Mouse (Mus musculus) hindbrain, embryonic 12.5 days (tissue): ENCODE measurements around the gene Tarbp2. TPM values are rescaled to one million over a fixed set of nuclear protein-coding genes. Genes with fewer than 3 reads are reported as not detected.

Experiments
- ATAC-seq: fragments of 200-750 bp; cut with Nextera tagmentation; 2 replicates; pipeline ENCODE4 v1.8.0; 2017; ENCODE audit warnings: moderate TSS enrichment; ENCODE audit not compliant: low FRiP score
- H3K27ac ChIP-seq: fragments of 300-500 bp; sonication (generic); 2 replicates; pipeline ENCODE4 v1.5.1; 2016; ENCODE audit warnings: mild to moderate bottlenecking
- H3K27me3 ChIP-seq: fragments of 300-500 bp; sonication (generic); 2 replicates; pipeline ENCODE4 v1.6.1; 2016; ENCODE audit warnings: mild to moderate bottlenecking
- H3K36me3 ChIP-seq: fragments of 300-500 bp; sonication (generic); 2 replicates; pipeline ENCODE4 v1.6.1; 2016; ENCODE audit warnings: mild to moderate bottlenecking
- H3K4me1 ChIP-seq: fragments of 300-500 bp; sonication (generic); 2 replicates; pipeline ENCODE4 v1.6.1; 2016
- H3K4me2 ChIP-seq: fragments of 300-500 bp; sonication (generic); replicated peaks from 2 replicates; pipeline ENCODE4 v1.6.1; 2016; ENCODE audit warnings: mild to moderate bottlenecking
- H3K4me3 ChIP-seq: fragments of 300-500 bp; sonication (generic); 2 replicates; pipeline ENCODE4 v1.5.1; 2016; ENCODE audit warnings: mild to moderate bottlenecking
- H3K9ac ChIP-seq: fragments of 300-500 bp; sonication (generic); 2 replicates; pipeline ENCODE4 v1.6.1; 2016; ENCODE audit warnings: mild to moderate bottlenecking, moderate library complexity
- H3K9me3 ChIP-seq: fragments of 300-500 bp; sonication (generic); replicated peaks from 2 replicates; pipeline ENCODE4 v1.6.1; 2016; ENCODE audit warnings: mild to moderate bottlenecking
- WGBS: fragments of 180-500 bp; shearing (Covaris S2); methylation state at CpG from one replicate; pipeline ENCODE4 v1.1.7; 2016; 5-methylcytosine and 5-hydroxymethylcytosine counted together
- polyA plus RNA-seq: library from polyadenylated mRNA; unstranded; fragments of >200 nt; fragmentation: Nextera tagmentation; extraction: Ambion mirVana; gene quantifications from 2 replicates; pipeline ENCODE4 v1.2.1, GENCODE M21; 2016

Tarbp2 gene
- polyA plus RNA-seq, 1 experiment from 2014 or later, result 94.0 TPM

GRCm38 (mm10) chr15:102499370-102499769 lies 18.6 kb upstream of the Tarbp2 start:
- Histone ChIP-seq H3K36me3 (peaks cover 88% of the 10 kb centered on the region), H3K4me1 (no peaks in the 10 kb centered on the region), H3K27me3 (no peaks in the 10 kb centered on the region), H3K4me2 (no peak overlapping the region), H3K9ac (no peak overlapping the region), H3K4me3 (no peak overlapping the region), H3K27ac (no peak overlapping the region), H3K9me3 (no peaks in the 10 kb centered on the region)
- ATAC-seq, result no peak
- 81% methylated on average over 3 of the region's 3 CpGs for WGBS

DNA sequence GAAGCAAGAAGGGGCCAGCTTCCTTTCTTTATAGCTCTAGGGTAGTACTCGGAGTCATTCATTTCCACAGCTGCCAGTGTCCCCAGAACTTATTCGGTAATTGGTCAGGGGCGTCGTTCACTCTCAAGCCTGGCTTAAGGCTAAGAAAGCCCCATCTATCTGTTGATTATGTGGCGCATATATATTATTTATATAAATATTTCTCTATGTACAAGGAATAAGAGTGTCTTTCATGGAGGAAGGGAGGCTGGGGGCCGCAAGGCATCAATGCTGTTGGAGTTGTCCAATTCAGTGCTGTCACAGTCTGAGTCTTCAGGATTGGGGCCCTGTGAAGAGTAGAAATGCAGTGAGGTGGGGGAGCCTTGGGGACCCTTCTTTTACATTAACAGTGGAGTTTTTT lies 18.1 kb upstream of the Tarbp2 start:
- Histone ChIP-seq H3K4me1 (no peaks in the 10 kb centered on the region), H3K27me3 (no peaks in the 10 kb centered on the region), H3K27ac (no peak overlapping the region), H3K36me3 (peaks cover 87% of the 10 kb centered on the region), H3K9ac (no peak overlapping the region), H3K9me3 (no peaks in the 10 kb centered on the region), H3K4me2 (no peak overlapping the region), H3K4me3 (no peak overlapping the region)
- 90% methylated on average over 6 of the region's 6 CpGs for WGBS
- ATAC-seq, result no peak

- Histone ChIP-seq H3K4me2 (no peak overlapping the region), H3K36me3 (peaks cover 88% of the 10 kb centered on the region), H3K4me1 (no peaks in the 10 kb centered on the region), H3K9ac (no peak overlapping the region), H3K27ac (no peak overlapping the region), H3K27me3 (no peaks in the 10 kb centered on the region), H3K4me3 (no peak overlapping the region), H3K9me3 (no peaks in the 10 kb centered on the region)
- WGBS, result 92% methylated on average over 5 of the region's 5 CpGs
- ATAC-seq, result no peak
Measured at GRCm38 (mm10) chr15:102500479-102500878, 17.5 kb upstream of the Tarbp2 start.

DNA sequence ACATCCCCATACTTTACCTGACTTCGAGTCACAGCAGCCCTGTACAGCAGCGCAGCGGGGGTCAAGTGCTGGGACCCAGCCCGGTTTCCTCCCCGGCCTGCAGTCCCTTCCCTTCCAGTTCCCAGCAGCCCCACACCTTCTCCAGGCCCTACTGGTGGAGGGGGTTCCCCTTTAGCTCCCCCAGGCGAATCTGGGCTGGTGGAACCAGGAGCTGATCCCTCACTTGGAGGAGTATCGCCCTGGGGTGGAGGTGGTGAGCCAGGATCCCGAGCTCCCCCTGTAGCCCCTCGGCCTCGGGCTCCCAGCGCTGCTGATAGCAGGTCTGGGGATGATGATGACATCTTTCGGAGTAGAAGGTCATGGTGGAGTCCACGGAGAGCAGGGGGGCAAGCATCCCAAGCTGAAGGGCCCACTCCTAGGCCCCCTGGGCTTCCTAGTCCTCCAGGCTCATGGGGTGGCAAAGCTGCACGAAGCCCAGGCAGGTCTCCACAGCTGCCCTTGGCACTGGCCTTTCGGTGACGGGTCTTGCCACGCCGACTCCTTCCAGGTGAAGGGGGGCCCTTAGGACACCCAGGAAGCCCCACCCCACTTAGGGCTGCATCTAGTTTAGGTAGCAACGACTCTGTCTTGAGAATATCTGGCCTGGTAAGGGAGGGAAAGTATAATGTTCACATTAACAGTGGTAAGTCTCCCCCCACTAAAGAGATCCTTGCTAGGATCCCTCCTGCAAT lies 16.7 kb upstream of the Tarbp2 start:
- H3K36me3 ChIP-seq, result peaks cover 88% of the 10 kb centered on the region
- no peaks in the 10 kb centered on the region for H3K4me1 ChIP-seq
- no peak overlapping the region for H3K4me3 ChIP-seq
- ATAC-seq, result 0 out of 2 replicates have a peak, but pooled peaks have one; percentile 24
- no peak overlapping the region for H3K4me2 ChIP-seq
- H3K27me3 ChIP-seq, result no peaks in the 10 kb centered on the region
- no peak overlapping the region for H3K9ac ChIP-seq
- no peak overlapping the region for H3K27ac ChIP-seq
- H3K9me3 ChIP-seq, result no peaks in the 10 kb centered on the region
- WGBS, result 91% methylated on average over 19 of the region's 19 CpGs

DNA sequence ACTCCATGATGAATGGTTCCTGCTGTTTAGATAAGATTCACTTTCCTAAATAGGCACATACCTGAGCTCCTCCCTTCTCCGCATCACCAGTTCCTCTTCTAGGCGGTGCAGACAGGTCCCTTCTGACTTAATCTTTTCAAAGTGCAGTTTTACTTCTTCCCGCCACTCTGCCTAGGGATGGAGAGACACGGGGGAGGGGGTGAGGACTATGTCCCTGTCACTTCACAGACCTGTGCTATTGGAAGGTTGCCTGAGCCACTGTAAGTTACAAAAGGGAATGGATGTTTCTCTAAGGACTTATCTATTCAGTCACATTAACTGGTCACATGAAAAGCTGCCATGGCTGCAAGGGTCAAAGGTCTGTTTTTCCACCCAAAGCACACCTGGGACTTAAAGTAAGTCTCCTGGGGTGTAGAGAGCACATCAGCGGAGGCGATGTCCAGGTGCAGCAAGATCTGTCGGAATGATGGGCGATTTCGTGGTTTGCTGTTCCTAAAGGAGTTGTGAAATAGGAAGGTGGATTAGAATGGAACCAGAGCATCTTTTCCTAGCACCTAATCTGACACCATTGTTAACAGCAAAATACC lies 15.6 kb upstream of the Tarbp2 start:
- no peak overlapping the region for H3K4me2 ChIP-seq
- no peaks in the 10 kb centered on the region for H3K4me1 ChIP-seq
- H3K9me3 ChIP-seq, result no peaks in the 10 kb centered on the region
- no peak overlapping the region for H3K9ac ChIP-seq
- no peaks in the 10 kb centered on the region for H3K27me3 ChIP-seq
- ATAC-seq, result no peak
- no peak overlapping the region for H3K27ac ChIP-seq
- no peak overlapping the region for H3K4me3 ChIP-seq
- 85% methylated on average over 9 of the region's 9 CpGs for WGBS
- H3K36me3 ChIP-seq, result peaks cover 82% of the 10 kb centered on the region

DNA sequence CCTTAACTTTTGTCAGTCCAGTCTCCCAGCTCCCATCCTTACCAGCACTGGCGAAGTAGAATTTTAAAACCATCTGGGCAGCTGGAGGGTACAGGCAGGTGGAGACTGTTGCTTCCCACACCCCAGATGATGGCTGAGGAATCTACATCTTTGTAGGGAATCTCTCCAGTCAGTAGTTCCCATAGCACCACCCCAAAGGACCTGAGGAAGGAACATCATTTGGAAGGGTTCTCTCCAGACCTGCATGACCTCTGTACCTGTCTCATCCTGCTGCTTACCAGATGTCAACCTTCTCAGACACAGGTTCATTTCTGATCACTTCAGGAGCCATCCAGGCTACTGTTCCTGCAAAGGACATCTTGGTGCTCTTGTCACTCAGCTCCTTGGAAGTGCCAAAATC lies 14.5 kb upstream of the Tarbp2 start, which contains the start of gene Gm10337:
Gene Gm10337 (plus strand): TSS at position 276 of the 400 bp plus-strand sequence.
- Histone ChIP-seq H3K4me3 (no peak within 1 kb of the TSS), H3K4me2 (no peak within 1 kb of the TSS), H3K9me3 (no peaks in the 10 kb centered on the region), H3K9ac (no peak within 1 kb of the TSS), H3K27ac (no peak within 1 kb of the TSS), H3K4me1 (no peaks in the 10 kb centered on the region), H3K36me3 (peaks cover 73% of the 10 kb centered on the region), H3K27me3 (no peaks in the 10 kb centered on the region)
- 97% methylated on average over 1 of the region's 1 CpGs for WGBS
- no peak for ATAC-seq

- no peak overlapping the region for H3K4me3 ChIP-seq
- H3K27me3 ChIP-seq, result no peaks in the 10 kb centered on the region
- 86% methylated on average over 9 of the region's 9 CpGs for WGBS
- H3K9ac ChIP-seq, result no peak overlapping the region
- H3K9me3 ChIP-seq, result no peaks in the 10 kb centered on the region
- H3K36me3 ChIP-seq, result peaks cover 69% of the 10 kb centered on the region
- no peak for ATAC-seq
- peaks cover 2% of the 10 kb centered on the region for H3K4me1 ChIP-seq
- no peak overlapping the region for H3K27ac ChIP-seq
- H3K4me2 ChIP-seq, result no peak overlapping the region
Measured at GRCm38 (mm10) chr15:102503924-102504782, 13.8 kb upstream of the Tarbp2 start.

DNA sequence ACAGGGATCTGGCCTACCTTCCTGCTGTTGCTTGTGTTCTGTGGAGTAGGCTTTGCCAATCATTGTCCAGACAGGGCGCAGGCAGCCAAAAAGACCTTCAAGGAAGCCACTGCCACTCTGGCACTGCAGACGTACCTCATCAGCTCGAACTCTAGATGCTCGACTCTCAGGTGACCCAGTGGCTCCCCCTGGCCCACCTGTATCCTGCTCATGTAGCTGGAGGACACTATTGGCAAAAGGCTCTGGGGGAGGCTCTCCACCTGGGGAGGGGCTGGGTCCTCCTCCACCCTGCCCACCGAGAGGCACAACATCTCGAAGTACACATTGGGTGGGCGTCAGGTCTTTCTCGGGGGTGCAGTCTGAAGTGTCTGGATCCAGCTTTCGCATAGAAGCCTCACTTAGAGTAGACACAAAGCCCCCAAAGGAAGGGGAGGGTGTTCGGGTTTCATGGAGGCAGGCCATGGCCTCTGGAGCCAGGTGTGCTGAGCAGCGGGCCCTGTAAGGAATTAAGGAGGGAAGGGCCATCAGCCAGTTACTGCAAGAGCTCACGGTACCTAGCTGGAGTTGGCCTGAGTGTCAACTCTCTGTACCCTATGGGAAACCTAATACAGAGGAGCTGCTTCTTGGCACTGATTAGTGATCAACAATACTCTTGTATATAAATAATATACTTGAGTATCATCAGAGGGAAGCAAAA lies 12.8 kb upstream of the Tarbp2 start:
- no peaks in the 10 kb centered on the region for H3K9me3 ChIP-seq
- H3K4me1 ChIP-seq, result peaks cover 12% of the 10 kb centered on the region
- WGBS, result 76% methylated on average over 12 of the region's 12 CpGs
- H3K27me3 ChIP-seq, result no peaks in the 10 kb centered on the region
- H3K27ac ChIP-seq, result no peak overlapping the region
- no peak overlapping the region for H3K4me2 ChIP-seq
- H3K36me3 ChIP-seq, result peaks cover 58% of the 10 kb centered on the region
- ATAC-seq, result no peak
- H3K4me3 ChIP-seq, result no peak overlapping the region
- no peak overlapping the region for H3K9ac ChIP-seq

DNA sequence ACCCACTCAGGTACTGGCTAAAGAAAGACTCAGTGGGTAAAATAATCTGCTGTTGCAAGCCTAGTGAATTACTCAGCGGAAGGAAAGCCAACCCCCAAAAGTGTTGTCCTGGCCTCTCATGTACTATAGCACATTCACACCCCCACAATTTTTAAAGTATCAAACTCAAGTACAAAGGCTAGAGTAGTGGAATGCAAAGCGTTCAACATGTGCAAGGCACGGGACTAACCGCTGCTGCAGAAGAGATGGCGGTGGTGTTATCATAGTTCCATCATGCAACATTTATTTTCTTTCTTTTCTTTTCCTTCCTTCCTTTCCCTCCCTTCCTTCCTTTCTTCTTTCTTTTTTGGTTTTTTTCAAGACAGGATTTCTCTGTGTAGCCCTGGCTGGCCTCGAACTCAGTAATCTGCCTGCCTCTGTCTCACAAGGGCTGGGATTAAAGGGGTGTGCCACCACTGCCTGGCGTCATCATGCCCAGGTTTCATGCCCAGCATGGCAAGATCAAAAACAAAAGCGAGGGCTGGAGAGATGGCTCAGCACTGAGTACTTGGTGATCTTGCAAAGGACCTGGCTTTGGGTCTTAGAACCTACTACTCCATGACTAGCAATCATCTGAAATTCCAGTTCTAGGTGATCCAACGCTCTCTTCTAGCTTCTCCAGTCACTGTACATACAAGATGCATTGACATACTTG lies 12.1 kb upstream of the Tarbp2 start:
- ATAC-seq, result no peak
- Histone ChIP-seq H3K4me3 (no peak overlapping the region), H3K27ac (no peak overlapping the region), H3K4me1 (peaks cover 17% of the 10 kb centered on the region), H3K9me3 (no peaks in the 10 kb centered on the region), H3K9ac (no peak overlapping the region), H3K27me3 (no peaks in the 10 kb centered on the region), H3K4me2 (no peak overlapping the region), H3K36me3 (peaks cover 51% of the 10 kb centered on the region)
- 89% methylated on average over 9 of the region's 9 CpGs for WGBS

GRCm38 (mm10) chr15:102506464-102506830 lies 11.5 kb upstream of the Tarbp2 start:
- Histone ChIP-seq H3K9me3 (no peaks in the 10 kb centered on the region), H3K4me2 (no peak overlapping the region), H3K36me3 (peaks cover 46% of the 10 kb centered on the region), H3K4me3 (no peak overlapping the region), H3K27me3 (no peaks in the 10 kb centered on the region), H3K4me1 (peaks cover 22% of the 10 kb centered on the region), H3K9ac (no peak overlapping the region), H3K27ac (no peak overlapping the region)
- ATAC-seq, result no peak
- WGBS, result 52% methylated on average over 2 of the region's 2 CpGs

DNA sequence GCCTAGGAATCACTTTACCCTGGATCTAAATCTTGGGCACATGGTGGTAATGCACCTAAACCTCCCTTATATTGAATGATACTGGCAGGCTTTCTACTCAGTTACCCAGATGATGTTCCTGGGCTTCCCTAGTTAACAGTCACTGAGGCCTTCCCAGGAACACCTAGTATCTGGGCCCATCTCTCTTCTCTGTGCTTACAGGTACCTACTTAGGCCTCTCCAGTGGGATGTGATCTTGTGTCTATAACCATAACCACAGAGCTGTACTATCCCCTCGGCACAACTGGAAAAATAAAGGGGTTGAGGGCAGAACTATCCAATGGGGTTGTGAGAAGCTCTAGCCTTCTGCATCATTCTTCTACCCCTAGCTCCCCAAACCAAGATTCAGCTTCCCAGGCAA lies 11.1 kb upstream of the Tarbp2 start:
- H3K27me3 ChIP-seq, result no peaks in the 10 kb centered on the region
- peaks cover 26% of the 10 kb centered on the region for H3K4me1 ChIP-seq
- H3K9me3 ChIP-seq, result no peaks in the 10 kb centered on the region
- no peak overlapping the region for H3K4me2 ChIP-seq
- no peak overlapping the region for H3K4me3 ChIP-seq
- ATAC-seq, result no peak
- peaks cover 41% of the 10 kb centered on the region for H3K36me3 ChIP-seq
- H3K9ac ChIP-seq, result no peak overlapping the region
- H3K27ac ChIP-seq, result no peak overlapping the region
- 91% methylated on average over 1 of the region's 1 CpGs for WGBS
